9 mouse cellular contexts compared by ENCODE assay signal in genomic region chr2:35273536-35273935, GRCm38 (mm10). TPM values are rescaled to one million over a fixed set of nuclear protein-coding genes. Genes with fewer than 3 reads are reported as not detected.
DNase-seq lines count a peak whose midpoint lies in the region; ATAC-seq and TF ChIP-seq lines count a peak whose summit lies in the region.
"Had no signal": no experiment of that assay in that cellular context is flagged by ENCODE, and none has a peak within 500 bp of the region (broad histone marks: within the 10 kb centered on the region; RNA-seq: fewer than 3 reads in every experiment).

No protein-coding gene starts in this region.

- no peak for TF ChIP-seq CTCF in layer of hippocampus, adult 2 months (conservative IDR thresholded peaks at IDR 0.05)

- DNase-seq in layer of hippocampus, adult 18-20 months (ENCODE audit: low spot score in 2 of 2) = peak; percentile 33 to 49
- DNase-seq in layer of hippocampus, adult 9-10 months (ENCODE audit: low spot score) = no peak
- DNase-seq in embryo, embryonic 11 days = peak; percentile 62
- peak in 1 of 2 experiments; percentile 32 for DNase-seq in layer of hippocampus, adult 2 months (ENCODE audit: low spot score in 2 of 2)
- no peak for DNase-seq in left cerebral cortex, adult 11 months (ENCODE audit: low spot score)

- no peak overlapping the region for H3K4me2 ChIP-seq in heart, embryonic 14.5 days (ENCODE audit: low read length)
- no peak overlapping the region for H3K4me2 ChIP-seq in stomach, embryonic 15.5 days
- H3K4me2 ChIP-seq: hindbrain, embryonic 15.5 days had no signal

- H3K27me3 ChIP-seq in heart, embryonic 14.5 days (ENCODE audit: control insufficient read depth, insufficient read depth, low read length) = no peaks in the 10 kb centered on the region
- no peaks in the 10 kb centered on the region for H3K27me3 ChIP-seq in stomach, embryonic 15.5 days (replicated peaks)
- H3K27me3 ChIP-seq: hindbrain, embryonic 15.5 days had no signal

- WGBS in heart, embryonic 14.5 days = 19% methylated on average over 2 of the region's 2 CpGs
- 14% methylated on average over 2 of the region's 2 CpGs for WGBS in stomach, embryonic 15.5 days

- no peak overlapping the region for H3K4me3 ChIP-seq in heart, embryonic 14.5 days (ENCODE audit: control insufficient read depth in 1 of 2, insufficient read depth in 1 of 2, low read depth in 1 of 2, low read length in 2 of 2)
- H3K4me3 ChIP-seq in layer of hippocampus, adult 2 months = no peak overlapping the region
- no peak overlapping the region for H3K4me3 ChIP-seq in stomach, embryonic 15.5 days (replicated peaks)
- H3K4me3 ChIP-seq: hindbrain, embryonic 15.5 days had no signal

- H3K9ac ChIP-seq in heart, embryonic 14.5 days (ENCODE audit: low read length) = no peak overlapping the region; the same call in 1 of the 2 replicates
- H3K9ac ChIP-seq in stomach, embryonic 15.5 days = no peak overlapping the region
- H3K9ac ChIP-seq: hindbrain, embryonic 15.5 days had no signal

- no peak; the same call in 1 of the 2 replicates for ATAC-seq in heart, embryonic 14.5 days (ENCODE audit: insufficient number of reproducible peaks, insufficient read depth, low FRiP score, low read depth)
- peak; percentile 57; the same call in 1 of the 2 replicates for ATAC-seq in stomach, embryonic 15.5 days (ENCODE audit: insufficient read depth, low FRiP score, low read depth)
- ATAC-seq in erythroid progenitor cell, adult 5-6 weeks (replicated peaks; ENCODE audit: low FRiP score, poor library complexity, severe bottlenecking) = no peak

- no peaks in the 10 kb centered on the region for H3K9me3 ChIP-seq in heart, embryonic 14.5 days (ENCODE audit: control insufficient read depth, low read length)
- H3K9me3 ChIP-seq in stomach, embryonic 15.5 days = no peaks in the 10 kb centered on the region
- H3K9me3 ChIP-seq: hindbrain, embryonic 15.5 days had no signal

- peaks cover 60 to 85% of the 10 kb centered on the region in 2 experiments for H3K4me1 ChIP-seq in heart, embryonic 14.5 days (ENCODE audit: control insufficient read depth in 2 of 2, insufficient read depth in 2 of 2, low read length in 2 of 2)
- H3K4me1 ChIP-seq in stomach, embryonic 15.5 days = peaks cover 51% of the 10 kb centered on the region

- H3K27ac ChIP-seq in heart, embryonic 14.5 days (replicated peaks in 1 of 2; ENCODE audit: control insufficient read depth in 1 of 2, insufficient read depth in 1 of 2, low read depth in 2 of 2, low read length in 2 of 2) = peak overlapping the region; percentile 74 to 78
- peak overlapping the region; percentile 84 for H3K27ac ChIP-seq in layer of hippocampus, adult 2 months
- H3K27ac ChIP-seq in stomach, embryonic 15.5 days = peak overlapping the region; percentile 78
- H3K27ac ChIP-seq: hindbrain, embryonic 15.5 days had no signal

- H3K36me3 ChIP-seq in heart, embryonic 14.5 days (ENCODE audit: control insufficient read depth, insufficient read depth, low read length) = no peaks in the 10 kb centered on the region
- H3K36me3 ChIP-seq in stomach, embryonic 15.5 days = no peaks in the 10 kb centered on the region
- H3K36me3 ChIP-seq: hindbrain, embryonic 15.5 days had no signal

RNA-seq across cellular contexts. Expression of gene Gsn, which starts 17.4 kb away (rescaled TPM):
- 10 to 100 TPM; 45.0 to 49.4 TPM for total RNA-seq in layer of hippocampus, adult 18-20 months (2021)
- polyA plus RNA-seq in heart, embryonic 14.5 days (2014; fragmentation: Nextera tagmentation; extraction: Ambion mirVana) = 328 and 342 TPM in 2 replicates
- total RNA-seq in layer of hippocampus, adult 2 months (2021) = 10 to 100 TPM; 46.5 to 49.1 TPM
- 233 and 253 TPM in 2 replicates for polyA plus RNA-seq in stomach, embryonic 15.5 days (2015; fragmentation: Nextera tagmentation; extraction: Ambion mirVana)
- total RNA-seq in erythroid progenitor cell, adult 5-6 weeks (2015; ENCODE audit: low replicate concordance) = 5.9 and 10.1 TPM in 2 replicates
- total RNA-seq in erythroid progenitor cell, adult 5-6 weeks (2017; ENCODE audit: low replicate concordance) = 6.7 and 15.5 TPM in 2 replicates

Comparison
In these comparisons a context has a peak if more than half of its experiments do, and no peak if none do; other contexts are left out.
1. DNase-seq: peak in layer of hippocampus, adult 18-20 months (2 of 2) and embryo, embryonic 11 days (single experiment); none in layer of hippocampus, adult 9-10 months (single experiment) and left cerebral cortex, adult 11 months (single experiment).
2. Peak in every context shown above with its lines, with median percentiles within 50 percentile points of each other: H3K27ac ChIP-seq.